ENCODE assay signal across 14 mouse cellular contexts in genomic region chr6:91339612-91340246, GRCm38 (mm10).
A peak's percentile ranks its signal among the peaks of the same experiment; 100 is the strongest.
DNase-seq lines count a peak whose midpoint lies in the region; ATAC-seq and TF ChIP-seq lines count a peak whose summit lies in the region.
"Had no signal": no experiment of that assay in that cellular context is flagged by ENCODE, and none has a peak within 500 bp of the region (broad histone marks: within the 10 kb centered on the region; RNA-seq: fewer than 3 reads in every experiment).

No protein-coding gene starts in this region.

- ATAC-seq in hindbrain, embryonic 11.5 days (ENCODE audit: low FRiP score) = no peak
- ATAC-seq in lung, embryonic 14.5 days (ENCODE audit: insufficient read depth) = peak; percentile 54
- no peak for ATAC-seq in neural tube, embryonic 15.5 days (ENCODE audit: low FRiP score)
- ATAC-seq in frontal cortex, adult (ENCODE audit: low TSS enrichment) = no peak
- ATAC-seq: intestine, embryonic 16.5 days; Patski had no signal

- no peak for DNase-seq in hindbrain, embryonic 10.5 days (ENCODE audit: low spot score)
- DNase-seq in hindbrain, embryonic 11.5 days (ENCODE audit: low spot score) = no peak
- DNase-seq in ES-E14 (ENCODE audit: low read depth, low spot score) = no peak
- DNase-seq in forebrain, embryonic 10.5 days (ENCODE audit: extremely low spot score, low spot score) = no peak
- DNase-seq in lung, embryonic 14.5 days = peak; percentile 11
- DNase-seq in layer of hippocampus, adult 2 months (ENCODE audit: low spot score in 2 of 2) = no peak
- DNase-seq: heart, adult 18-20 months; layer of hippocampus, postnatal 36 days had no signal

- no peak overlapping the region for H3K9ac ChIP-seq in hindbrain, embryonic 11.5 days (ENCODE audit: low read depth, low read length)
- no peak overlapping the region for H3K9ac ChIP-seq in ES-E14 (ENCODE audit: insufficient read depth, low read depth, low read length, poor library complexity, severe bottlenecking)
- no peak overlapping the region for H3K9ac ChIP-seq in lung, embryonic 14.5 days
- no peak overlapping the region for H3K9ac ChIP-seq in neural tube, embryonic 15.5 days (replicated peaks)
- H3K9ac ChIP-seq: neural tube, embryonic 13.5 days had no signal

- H3K4me1 ChIP-seq in hindbrain, embryonic 10.5 days (replicated peaks) = peaks cover 33% of the 10 kb centered on the region
- H3K4me1 ChIP-seq in hindbrain, embryonic 11.5 days (replicated peaks; ENCODE audit: control insufficient read depth, insufficient read depth, low read length) = peaks cover 8% of the 10 kb centered on the region; the same call in 1 of the 2 replicates
- H3K4me1 ChIP-seq in ES-E14 (ENCODE audit: control insufficient read depth in 2 of 2, insufficient read depth in 2 of 2, low read length in 2 of 2, poor library complexity in 1 of 2) = no peaks in the 10 kb centered on the region
- peaks cover 26% of the 10 kb centered on the region for H3K4me1 ChIP-seq in forebrain, embryonic 10.5 days
- no peaks in the 10 kb centered on the region for H3K4me1 ChIP-seq in lung, embryonic 14.5 days (ENCODE audit: insufficient read depth)
- H3K4me1 ChIP-seq in neural tube, embryonic 15.5 days = peaks cover 21% of the 10 kb centered on the region

- no peak overlapping the region for H3K4me2 ChIP-seq in hindbrain, embryonic 11.5 days (replicated peaks; ENCODE audit: low read depth, low read length)
- H3K4me2 ChIP-seq in lung, embryonic 14.5 days = no peak overlapping the region
- no peak overlapping the region for H3K4me2 ChIP-seq in neural tube, embryonic 15.5 days
- H3K4me2 ChIP-seq: liver, embryonic 11.5 days; neural tube, embryonic 13.5 days had no signal

- H3K4me3 ChIP-seq in hindbrain, embryonic 10.5 days = no peak overlapping the region
- no peak overlapping the region for H3K4me3 ChIP-seq in hindbrain, embryonic 11.5 days (ENCODE audit: low read depth, low read length)
- H3K4me3 ChIP-seq in ES-E14 (ENCODE audit: insufficient read depth in 1 of 2, low read depth in 1 of 2, low read length in 2 of 2, poor library complexity in 1 of 2, severe bottlenecking in 1 of 2) = no peak overlapping the region
- H3K4me3 ChIP-seq in forebrain, embryonic 10.5 days = no peak overlapping the region
- no peak overlapping the region for H3K4me3 ChIP-seq in lung, embryonic 14.5 days (ENCODE audit: low read depth, low read length)
- no peak overlapping the region for H3K4me3 ChIP-seq in layer of hippocampus, adult 2 months
- H3K4me3 ChIP-seq in neural tube, embryonic 15.5 days (replicated peaks) = no peak overlapping the region
- H3K4me3 ChIP-seq: neural tube, embryonic 13.5 days had no signal

- 0 out of 2 replicates have a peak overlapping the region, but pooled peaks have one; percentile 41 for H3K27ac ChIP-seq in hindbrain, embryonic 10.5 days
- H3K27ac ChIP-seq in hindbrain, embryonic 11.5 days (ENCODE audit: low read depth, low read length) = no peak overlapping the region
- H3K27ac ChIP-seq in ES-E14 (ENCODE audit: insufficient read depth, low read depth, low read length, poor library complexity, severe bottlenecking) = no peak overlapping the region
- peak overlapping the region; percentile 26; the same call in 1 of the 2 replicates for H3K27ac ChIP-seq in forebrain, embryonic 10.5 days
- no peak overlapping the region for H3K27ac ChIP-seq in lung, embryonic 14.5 days (ENCODE audit: low read depth)
- no peak overlapping the region for H3K27ac ChIP-seq in layer of hippocampus, adult 2 months
- no peak overlapping the region for H3K27ac ChIP-seq in neural tube, embryonic 15.5 days (replicated peaks)
- H3K27ac ChIP-seq: neural tube, embryonic 13.5 days had no signal

- H3K36me3 ChIP-seq in hindbrain, embryonic 10.5 days = no peaks in the 10 kb centered on the region
- no peaks in the 10 kb centered on the region for H3K36me3 ChIP-seq in hindbrain, embryonic 11.5 days (ENCODE audit: control insufficient read depth, insufficient read depth, low read length)
- H3K36me3 ChIP-seq in ES-E14 (ENCODE audit: control insufficient read depth, insufficient read depth, low read length, poor library complexity, severe bottlenecking) = no peaks in the 10 kb centered on the region
- H3K36me3 ChIP-seq in forebrain, embryonic 10.5 days (replicated peaks) = no peaks in the 10 kb centered on the region
- H3K36me3 ChIP-seq in lung, embryonic 14.5 days (ENCODE audit: insufficient read depth) = no peaks in the 10 kb centered on the region
- no peaks in the 10 kb centered on the region for H3K36me3 ChIP-seq in neural tube, embryonic 15.5 days
- H3K36me3 ChIP-seq: neural tube, embryonic 13.5 days had no signal

- 78% methylated on average over 8 of the region's 8 CpGs for WGBS in hindbrain, embryonic 10.5 days
- 70% methylated on average over 8 of the region's 8 CpGs for WGBS in hindbrain, embryonic 11.5 days
- 86% methylated on average over 8 of the region's 8 CpGs for WGBS in forebrain, embryonic 10.5 days
- WGBS in lung, embryonic 14.5 days = 45% methylated on average over 8 of the region's 8 CpGs
- 73% methylated on average over 8 of the region's 8 CpGs for WGBS in neural tube, embryonic 15.5 days

- H3K9me3 ChIP-seq in hindbrain, embryonic 10.5 days = no peaks in the 10 kb centered on the region
- H3K9me3 ChIP-seq in hindbrain, embryonic 11.5 days (ENCODE audit: control insufficient read depth, low read length) = no peaks in the 10 kb centered on the region
- no peaks in the 10 kb centered on the region for H3K9me3 ChIP-seq in ES-E14 (ENCODE audit: control insufficient read depth, insufficient read depth, low read depth, low read length)
- no peaks in the 10 kb centered on the region for H3K9me3 ChIP-seq in forebrain, embryonic 10.5 days
- no peaks in the 10 kb centered on the region for H3K9me3 ChIP-seq in lung, embryonic 14.5 days (ENCODE audit: low read depth, low read length)
- H3K9me3 ChIP-seq in neural tube, embryonic 15.5 days (replicated peaks) = no peaks in the 10 kb centered on the region
- H3K9me3 ChIP-seq: neural tube, embryonic 13.5 days had no signal

- in situ Hi-C loops in ES-E14 (cut with MboI; ENCODE audit: low sequenced_read_pairs in 2 of 2, unreplicated experiment in 2 of 2) = no loop called here

- TF ChIP-seq CTCF in lung, embryonic 14.5 days (IDR thresholded peaks at IDR 0.05; ENCODE audit: low read depth) = no peak
- TF ChIP-seq CTCF in layer of hippocampus, adult 2 months (conservative IDR thresholded peaks at IDR 0.05) = no peak

- peaks cover 30% of the 10 kb centered on the region for H3K27me3 ChIP-seq in hindbrain, embryonic 10.5 days (ENCODE audit: insufficient read depth, poor library complexity, severe bottlenecking)
- H3K27me3 ChIP-seq in hindbrain, embryonic 11.5 days (ENCODE audit: control insufficient read depth, insufficient read depth, low read length) = no peaks in the 10 kb centered on the region
- peaks cover 4% of the 10 kb centered on the region; the same call in 1 of the 2 replicates for H3K27me3 ChIP-seq in forebrain, embryonic 10.5 days (ENCODE audit: poor library complexity, severe bottlenecking)
- no peaks in the 10 kb centered on the region for H3K27me3 ChIP-seq in lung, embryonic 14.5 days (ENCODE audit: insufficient read depth, low read length)
- H3K27me3 ChIP-seq in neural tube, embryonic 15.5 days (replicated peaks) = no peaks in the 10 kb centered on the region
- H3K27me3 ChIP-seq: neural tube, embryonic 13.5 days; Patski had no signal

TF ChIP-seq in ES-E14, 5 proteins besides CTCF, POLR2A, EP300 and RAD21:
- TF ChIP-seq MAFK (IDR thresholded peaks at IDR 0.05; ENCODE audit: insufficient read depth, low read depth, low read length) = peak; percentile 96
- TF ChIP-seq ZC3H11A (IDR thresholded peaks at IDR 0.05; ENCODE audit: borderline replicate concordance, low read depth, low read length) = no peak
- no peak for TF ChIP-seq CHD2 (IDR thresholded peaks at IDR 0.05; ENCODE audit: low read depth, low read length)
- no peak for TF ChIP-seq HCFC1 (IDR thresholded peaks at IDR 0.05; ENCODE audit: borderline replicate concordance, insufficient read depth, low read length)

Comparison
In these comparisons a context has a peak if more than half of its experiments do, and no peak if none do; other contexts are left out.
1. H3K27ac ChIP-seq: peak in hindbrain, embryonic 10.5 days (single experiment) and forebrain, embryonic 10.5 days (single experiment); none in hindbrain, embryonic 11.5 days (single experiment), ES-E14 (single experiment), lung, embryonic 14.5 days (single experiment), layer of hippocampus, adult 2 months (single experiment) and neural tube, embryonic 15.5 days (single experiment).